Mouse (Mus musculus): Measurements from ENCODE around the gene Fam118a. TPM values are rescaled to one million over a fixed set of nuclear protein-coding genes. Genes with fewer than 3 reads are reported as not detected.
A peak's percentile ranks its signal among the peaks of the same experiment; 100 is the strongest.
"Not testable (repeated sequence)": the region's sequence is repeated elsewhere in the genome, so short reads cannot be mapped to it uniquely, and the experiment has no call there.

The Fam118a gene
- polyA plus RNA-seq (2016; fragmentation: Nextera tagmentation; extraction: Ambion mirVana) = 29.6 and 37.2 TPM in 2 replicates

- not testable (repeated sequence) for H3K27me3 ChIP-seq (ENCODE audit: insufficient read depth, poor library complexity, severe bottlenecking); DNase-seq (ENCODE audit: low spot score); H3K9me3 ChIP-seq; H3K36me3 ChIP-seq; H3K4me1 ChIP-seq (replicated peaks); H3K27ac ChIP-seq; H3K4me3 ChIP-seq
- 45% methylated on average over 1 of the region's 1 CpGs for WGBS
These were observed at the start of gene Fam118a for GRCm38 (mm10) chr15:85028648-85029047. Gene Fam118a (plus strand): TSS chr15:85028948.

- WGBS = 92% methylated on average over 9 of the region's 9 CpGs
These were observed 47.0 kb upstream of the Fam118a start for GRCm38 (mm10) chr15:84981609-84982313.

GRCm38 (mm10) chr15:84982888-84983287 lies 45.9 kb upstream of the Fam118a start:
- DNase-seq (ENCODE audit: low spot score) = no peak
- Histone ChIP-seq H3K27me3 (ENCODE audit: insufficient read depth, poor library complexity, severe bottlenecking) (no peaks in the 10 kb centered on the region), H3K27ac (no peak overlapping the region), H3K9me3 (no peaks in the 10 kb centered on the region), H3K4me3 (no peak overlapping the region), H3K4me1 (replicated peaks) (peaks cover 42% of the 10 kb centered on the region), H3K36me3 (peaks cover 23% of the 10 kb centered on the region)
- 85% methylated on average over 3 of the region's 3 CpGs for WGBS

More at GRCm38 (mm10) chr15:84981609-84982313, 47.0 kb upstream of the Fam118a start:
- Histone ChIP-seq H3K4me1 (replicated peaks) (peaks cover 48% of the 10 kb centered on the region), H3K36me3 (peaks cover 26% of the 10 kb centered on the region), H3K27me3 (ENCODE audit: insufficient read depth, poor library complexity, severe bottlenecking) (no peaks in the 10 kb centered on the region), H3K27ac (no peak overlapping the region), H3K4me3 (no peak overlapping the region), H3K9me3 (no peaks in the 10 kb centered on the region)
- DNase-seq (ENCODE audit: low spot score) = no peak

GRCm38 (mm10) chr15:84983721-84984120 lies 45.0 kb upstream of the Fam118a start:
- 88% methylated on average over 7 of the region's 7 CpGs for WGBS
- Histone ChIP-seq H3K4me3 (no peak overlapping the region), H3K4me1 (replicated peaks) (peaks cover 49% of the 10 kb centered on the region), H3K9me3 (no peaks in the 10 kb centered on the region), H3K27ac (no peak overlapping the region), H3K27me3 (ENCODE audit: insufficient read depth, poor library complexity, severe bottlenecking) (0 out of 2 replicates have a peak, but pooled peaks cover under 1% of the 10 kb centered on the region), H3K36me3 (peaks cover 17% of the 10 kb centered on the region; the same call in 1 of the 2 replicates)
- DNase-seq (ENCODE audit: low spot score) = no peak

- peak overlapping the region; percentile 1; the same call in 1 of the 2 replicates for H3K4me3 ChIP-seq
- H3K4me1 ChIP-seq (replicated peaks) = peaks cover 49% of the 10 kb centered on the region
- WGBS = 89% methylated on average over 12 of the region's 12 CpGs
These were observed 43.1 kb upstream of the Fam118a start for GRCm38 (mm10) chr15:84985516-84986160.

GRCm38 (mm10) chr15:84986171-84987019 lies 42.4 kb upstream of the Fam118a start:
- peaks cover 13% of the 10 kb centered on the region; the same call in 1 of the 2 replicates for H3K27me3 ChIP-seq (ENCODE audit: insufficient read depth, poor library complexity, severe bottlenecking)
- WGBS = 69% methylated on average over 4 of the region's 4 CpGs
- H3K27ac ChIP-seq = peak overlapping the region; percentile 91
- H3K4me1 ChIP-seq (replicated peaks) = peaks cover 49% of the 10 kb centered on the region
- peaks cover 8% of the 10 kb centered on the region; the same call in 1 of the 2 replicates for H3K36me3 ChIP-seq
- no peaks in the 10 kb centered on the region for H3K9me3 ChIP-seq
- H3K4me3 ChIP-seq = peak overlapping the region; percentile 89
- no peak for DNase-seq (ENCODE audit: low spot score)

More at GRCm38 (mm10) chr15:84985516-84986160, 43.1 kb upstream of the Fam118a start:
- no peaks in the 10 kb centered on the region for H3K9me3 ChIP-seq
- no peak for DNase-seq (ENCODE audit: low spot score)
- peaks cover 13% of the 10 kb centered on the region; the same call in 1 of the 2 replicates for H3K27me3 ChIP-seq (ENCODE audit: insufficient read depth, poor library complexity, severe bottlenecking)
- H3K36me3 ChIP-seq = peaks cover 8% of the 10 kb centered on the region; the same call in 1 of the 2 replicates
- H3K27ac ChIP-seq = no peak overlapping the region

GRCm38 (mm10) chr15:84987020-84987815 lies 41.5 kb upstream of the Fam118a start:
- Histone ChIP-seq H3K9me3 (no peaks in the 10 kb centered on the region), H3K4me1 (replicated peaks) (peaks cover 49% of the 10 kb centered on the region), H3K4me3 (peak overlapping the region; percentile 89), H3K27me3 (ENCODE audit: insufficient read depth, poor library complexity, severe bottlenecking) (peaks cover 13% of the 10 kb centered on the region; the same call in 1 of the 2 replicates), H3K36me3 (0 out of 2 replicates have a peak, but pooled peaks cover 5% of the 10 kb centered on the region), H3K27ac (peak overlapping the region; percentile 91)
- no peak for DNase-seq (ENCODE audit: low spot score)
- WGBS = under 1% methylated on average over 53 of the region's 53 CpGs

- H3K27ac ChIP-seq = peak within 1 kb of the TSS; percentile 91
- H3K4me1 ChIP-seq (replicated peaks) = peaks cover 44% of the 10 kb centered on the region
- peak; percentile 96 for DNase-seq (ENCODE audit: low spot score)
- WGBS = 2% methylated on average over 59 of the region's 59 CpGs
- H3K36me3 ChIP-seq = 0 out of 2 replicates have a peak, but pooled peaks cover 5% of the 10 kb centered on the region
- H3K9me3 ChIP-seq = no peaks in the 10 kb centered on the region
- H3K27me3 ChIP-seq (ENCODE audit: insufficient read depth, poor library complexity, severe bottlenecking) = peaks cover 13% of the 10 kb centered on the region; the same call in 1 of the 2 replicates
- peak within 1 kb of the TSS; percentile 89 for H3K4me3 ChIP-seq
These were observed 40.6 kb upstream of the Fam118a start, which contains the start of gene 5031439G07Rik for GRCm38 (mm10) chr15:84987874-84988825. Gene 5031439G07Rik (minus strand): TSS chr15:84988551.

GRCm38 (mm10) chr15:84989098-84989497 lies 39.6 kb upstream of the Fam118a start:
- peaks cover 16% of the 10 kb centered on the region; the same call in 1 of the 2 replicates for H3K27me3 ChIP-seq (ENCODE audit: insufficient read depth, poor library complexity, severe bottlenecking)
- 65% methylated on average over 3 of the region's 3 CpGs for WGBS
- H3K27ac ChIP-seq = no peak overlapping the region
- H3K4me3 ChIP-seq = peak overlapping the region; percentile 89; the same call in 1 of the 2 replicates
- peaks cover 35% of the 10 kb centered on the region for H3K4me1 ChIP-seq (replicated peaks)
- H3K36me3 ChIP-seq = 0 out of 2 replicates have a peak, but pooled peaks cover 5% of the 10 kb centered on the region
- DNase-seq (ENCODE audit: low spot score) = no peak
- H3K9me3 ChIP-seq = no peaks in the 10 kb centered on the region

- Histone ChIP-seq H3K4me1 (replicated peaks) (peaks cover 37% of the 10 kb centered on the region), H3K4me3 (no peak overlapping the region), H3K27ac (no peak overlapping the region), H3K36me3 (0 out of 2 replicates have a peak, but pooled peaks cover 5% of the 10 kb centered on the region), H3K27me3 (ENCODE audit: insufficient read depth, poor library complexity, severe bottlenecking) (peaks cover 18% of the 10 kb centered on the region; the same call in 1 of the 2 replicates), H3K9me3 (no peaks in the 10 kb centered on the region)
- DNase-seq (ENCODE audit: low spot score) = no peak
- 67% methylated on average over 7 of the region's 7 CpGs for whole genome bisulfite sequencing
These were observed 39.0 kb upstream of the Fam118a start for GRCm38 (mm10) chr15:84989771-84990170.

- no peaks in the 10 kb centered on the region for H3K9me3 ChIP-seq
- DNase-seq (ENCODE audit: low spot score) = no peak
These were observed 34.2 kb upstream of the Fam118a start for GRCm38 (mm10) chr15:84994498-84994897.

More at GRCm38 (mm10) chr15:84994498-84994897, 34.2 kb upstream of the Fam118a start:
- H3K4me3 ChIP-seq = no peak overlapping the region
- no peak overlapping the region for H3K27ac ChIP-seq
- WGBS = 40% methylated on average over 6 of the region's 6 CpGs
- H3K4me1 ChIP-seq (replicated peaks) = peaks cover 16% of the 10 kb centered on the region
- H3K36me3 ChIP-seq = no peaks in the 10 kb centered on the region
- H3K27me3 ChIP-seq (ENCODE audit: insufficient read depth, poor library complexity, severe bottlenecking) = peaks cover 9% of the 10 kb centered on the region; the same call in 1 of the 2 replicates

All from hindbrain, embryonic 10.5 days (tissue).